Mouse (Mus musculus): ENCODE results near the gene Osbpl8. TPM values are rescaled to one million over a fixed set of nuclear protein-coding genes. Genes with fewer than 3 reads are reported as not detected.

Gene Osbpl8
- total and polyA plus RNA-seq, 3 experiments = 12.9 to 26.4 (median 23.4) TPM

DNA sequence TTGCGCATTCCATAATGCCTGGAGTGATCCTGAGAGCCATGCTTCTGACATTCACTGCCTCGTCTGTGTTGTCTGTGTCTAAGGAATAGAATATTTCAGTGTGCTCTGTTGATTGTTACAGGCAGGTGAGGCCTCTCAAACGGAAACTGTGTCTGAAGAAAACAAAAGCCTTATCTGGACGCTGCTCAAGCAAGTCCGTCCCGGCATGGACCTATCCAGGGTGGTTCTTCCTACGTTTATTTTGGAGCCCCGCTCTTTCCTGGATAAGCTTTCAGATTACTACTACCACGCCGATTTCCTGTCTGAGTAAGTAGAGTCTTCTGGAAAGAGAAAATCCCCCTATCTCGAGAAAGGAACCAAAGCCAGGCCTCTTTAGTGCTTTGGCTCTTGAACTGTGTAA, 108.4 kb downstream of the Osbpl8 start:
- DNase-seq (ENCODE audit: extremely low read depth) = no peak
- Histone ChIP-seq H3K9me3 (replicated peaks; ENCODE audit: low read length) (no peaks in the 10 kb centered on the region), H3K79me2 (replicated peaks; ENCODE audit: control insufficient read depth, extremely low read depth, insufficient read depth, poor library complexity, severe bottlenecking) (no peaks in the 10 kb centered on the region), H3K27me3 (replicated peaks) (no peaks in the 10 kb centered on the region), H3K9ac (ENCODE audit: insufficient read depth, low read depth) (no peak overlapping the region), H3K36me3 (replicated peaks in 1 of 2; ENCODE audit: control insufficient read depth in 1 of 2, insufficient read depth in 1 of 2, low read length in 1 of 2) (peaks cover 63 to 86% of the 10 kb centered on the region in 2 experiments), H3K4me3 (replicated peaks in 1 of 3; ENCODE audit: low read depth in 2 of 3, low read length in 2 of 3, poor library complexity in 1 of 3) (no peak overlapping the region), H3K27ac (ENCODE audit: insufficient read depth, low read depth) (no peak overlapping the region), H3K4me2 (ENCODE audit: insufficient read depth, low read depth, poor library complexity, severe bottlenecking) (no peak overlapping the region), H3K4me1 (ENCODE audit: control insufficient read depth in 1 of 2, insufficient read depth in 2 of 2) (no peaks in the 10 kb centered on the region)
- TF ChIP-seq JUND (conservative IDR thresholded peaks at IDR 0.05; ENCODE audit: low read depth, low read length) = no peak
- no peak for TF ChIP-seq NELFE (IDR thresholded peaks at IDR 0.05; ENCODE audit: low read depth, low read length)
- TF ChIP-seq ZMIZ1 (IDR thresholded peaks at IDR 0.05; ENCODE audit: low read depth, low read length) = no peak
- TF ChIP-seq MEF2A (IDR thresholded peaks at IDR 0.05; ENCODE audit: borderline replicate concordance, low read depth, low read length) = no peak
- TF ChIP-seq POLR2A (IDR thresholded peaks at IDR 0.05; ENCODE audit: low read depth, low read length) = no peak
- TF ChIP-seq CHD1 (IDR thresholded peaks at IDR 0.05; ENCODE audit: low read depth, low read length) = no peak
- no peak for TF ChIP-seq CHD2 (IDR thresholded peaks at IDR 0.05; ENCODE audit: low read length)
- no peak for TF ChIP-seq MAFK (IDR thresholded peaks at IDR 0.05; ENCODE audit: insufficient replicate concordance, low read length)
- no peak for TF ChIP-seq JUN (IDR thresholded peaks at IDR 0.05; ENCODE audit: insufficient read depth, low read depth, low read length)
- TF ChIP-seq POLR2AphosphoS2 (IDR thresholded peaks at IDR 0.05; ENCODE audit: low read depth, low read length) = no peak
- no peak for TF ChIP-seq EP300 (IDR thresholded peaks at IDR 0.05; ENCODE audit: low read length)
- no peak for TF ChIP-seq SMC3 (IDR thresholded peaks at IDR 0.05; ENCODE audit: low read depth, low read length)
- TF ChIP-seq ELF1 (IDR thresholded peaks at IDR 0.05; ENCODE audit: low read depth, low read length) = no peak
- no peak for TF ChIP-seq RAD21 (IDR thresholded peaks at IDR 0.05; ENCODE audit: low read depth, low read length)
- no peak for TF ChIP-seq ZC3H11A (IDR thresholded peaks at IDR 0.05; ENCODE audit: low read depth, low read length)
- no peak for TF ChIP-seq ZKSCAN1 (IDR thresholded peaks at IDR 0.05; ENCODE audit: borderline replicate concordance, low read depth, low read length)
- TF ChIP-seq HCFC1 (IDR thresholded peaks at IDR 0.05; ENCODE audit: low read depth, low read length) = no peak
- no peak for TF ChIP-seq ZNF384 (IDR thresholded peaks at IDR 0.05; ENCODE audit: low read depth, low read length)
- no peak for TF ChIP-seq NRF1 (IDR thresholded peaks at IDR 0.05; ENCODE audit: low read depth, low read length)
- dilution Hi-C loops (cut with MboI; ENCODE audit: extremely low pct_ligation_motif_present, extremely low pct_unique_long_range_greater_than_20kb, low sequenced_read_pairs) = no loop called here
- in situ Hi-C loops (cut with MboI; ENCODE audit: low pct_ligation_motif_present, low pct_unique_long_range_greater_than_20kb, low sequenced_read_pairs) = no loop called here

DNA sequence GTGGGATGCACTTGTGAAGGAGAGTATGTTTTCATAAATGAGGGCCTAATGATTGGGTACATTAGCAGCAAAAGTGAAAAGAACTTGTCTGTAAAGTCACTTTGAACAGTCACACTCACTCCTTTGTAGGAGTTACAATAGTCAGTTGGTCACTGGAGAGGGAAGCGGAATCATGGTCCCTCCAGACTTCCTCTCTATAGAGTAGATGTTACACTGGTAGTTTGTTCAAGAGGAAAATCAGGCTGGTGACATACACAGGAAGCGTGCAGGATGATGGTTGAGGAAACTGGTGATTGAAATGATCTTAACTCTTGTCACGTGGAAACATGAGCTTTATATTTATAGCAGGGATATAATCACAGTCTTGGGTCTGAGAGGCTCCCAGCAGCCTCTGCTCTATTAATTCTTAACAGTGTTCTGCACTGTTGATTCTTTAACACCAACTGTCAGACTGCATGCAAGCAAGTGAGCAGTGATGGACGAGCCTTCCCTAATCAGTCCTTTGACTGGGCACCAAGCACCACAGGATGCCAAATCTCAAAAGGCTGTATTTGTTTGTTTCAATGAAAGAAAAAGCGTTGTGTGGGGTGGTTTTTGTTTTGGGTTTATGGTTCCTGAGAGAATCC, 109.0 kb downstream of the Osbpl8 start:
- Histone ChIP-seq H3K27me3 (replicated peaks) (no peaks in the 10 kb centered on the region), H3K4me3 (replicated peaks in 1 of 3; ENCODE audit: low read depth in 2 of 3, low read length in 2 of 3, poor library complexity in 1 of 3) (no peak overlapping the region), H3K9ac (ENCODE audit: insufficient read depth, low read depth) (no peak overlapping the region), H3K79me2 (replicated peaks; ENCODE audit: control insufficient read depth, extremely low read depth, insufficient read depth, poor library complexity, severe bottlenecking) (no peaks in the 10 kb centered on the region), H3K36me3 (replicated peaks in 1 of 2; ENCODE audit: control insufficient read depth in 1 of 2, insufficient read depth in 1 of 2, low read length in 1 of 2) (peaks cover 63 to 84% of the 10 kb centered on the region in 2 experiments), H3K27ac (ENCODE audit: insufficient read depth, low read depth) (no peak overlapping the region), H3K9me3 (replicated peaks; ENCODE audit: low read length) (no peaks in the 10 kb centered on the region), H3K4me2 (ENCODE audit: insufficient read depth, low read depth, poor library complexity, severe bottlenecking) (no peak overlapping the region), H3K4me1 (ENCODE audit: control insufficient read depth in 1 of 2, insufficient read depth in 2 of 2) (no peaks in the 10 kb centered on the region)
- in situ Hi-C loops (cut with MboI; ENCODE audit: low pct_ligation_motif_present, low pct_unique_long_range_greater_than_20kb, low sequenced_read_pairs) (no loop called here), dilution Hi-C loops (cut with MboI; ENCODE audit: extremely low pct_ligation_motif_present, extremely low pct_unique_long_range_greater_than_20kb, low sequenced_read_pairs) (no loop called here)
- TF ChIP-seq IRF4 (IDR thresholded peaks at IDR 0.05; ENCODE audit: low read depth, low read length) (no peak), SMC3 (IDR thresholded peaks at IDR 0.05; ENCODE audit: low read depth, low read length) (no peak), PAX5 (IDR thresholded peaks at IDR 0.05; ENCODE audit: low read length) (no peak), GABPA (IDR thresholded peaks at IDR 0.05; ENCODE audit: insufficient replicate concordance, low read depth, low read length) (no peak), POLR2A (IDR thresholded peaks at IDR 0.05; ENCODE audit: low read depth, low read length) (no peak), MYC (IDR thresholded peaks at IDR 0.05; ENCODE audit: low read depth, low read length) (no peak), JUN (IDR thresholded peaks at IDR 0.05; ENCODE audit: insufficient read depth, low read depth, low read length) (no peak), ETS1 (conservative IDR thresholded peaks at IDR 0.05; ENCODE audit: low read depth, low read length) (no peak), TCF12 (IDR thresholded peaks at IDR 0.05; ENCODE audit: low read depth, low read length) (no peak), CHD2 (IDR thresholded peaks at IDR 0.05; ENCODE audit: low read length) (no peak), POLR2AphosphoS2 (IDR thresholded peaks at IDR 0.05; ENCODE audit: low read depth, low read length) (no peak), HCFC1 (IDR thresholded peaks at IDR 0.05; ENCODE audit: low read depth, low read length) (no peak), RCOR1 (conservative IDR thresholded peaks at IDR 0.05; ENCODE audit: low read depth, low read length) (no peak), EP300 (IDR thresholded peaks at IDR 0.05; ENCODE audit: low read length) (no peak), BHLHE40 (IDR thresholded peaks at IDR 0.05; ENCODE audit: low read depth, low read length) (no peak), CHD1 (IDR thresholded peaks at IDR 0.05; ENCODE audit: low read depth, low read length) (no peak)
- DNase-seq (ENCODE audit: extremely low read depth) = no peak

Data from CH12.LX (cell line).